Mouse (Mus musculus) cerebellum, adult 2 months (tissue): ENCODE measurements at regions not wholly inside any gene's neighbourhood (a gene's known extent, or its start where the extent isn't known, plus 50 kb on each side); places are given as distances from the start of the nearest gene placed in this dataset.

Experiments used
- CTCF ChIP-seq: fragments of 200-500 bp; IDR thresholded peaks from 2 replicates; pipeline ENCODE4 v1.5.1; 2011; ENCODE audit warnings: low read depth, mild to moderate bottlenecking, control low read depth, low read length, moderate library complexity, borderline replicate concordance; ENCODE audit not compliant: insufficient read depth
- POLR2A ChIP-seq: fragments of 200-500 bp; IDR thresholded peaks from 2 replicates; pipeline ENCODE4 v1.6.1; 2011; ENCODE audit warnings: low read length, control low read depth, borderline replicate concordance; ENCODE audit not compliant: insufficient read depth

DNA sequence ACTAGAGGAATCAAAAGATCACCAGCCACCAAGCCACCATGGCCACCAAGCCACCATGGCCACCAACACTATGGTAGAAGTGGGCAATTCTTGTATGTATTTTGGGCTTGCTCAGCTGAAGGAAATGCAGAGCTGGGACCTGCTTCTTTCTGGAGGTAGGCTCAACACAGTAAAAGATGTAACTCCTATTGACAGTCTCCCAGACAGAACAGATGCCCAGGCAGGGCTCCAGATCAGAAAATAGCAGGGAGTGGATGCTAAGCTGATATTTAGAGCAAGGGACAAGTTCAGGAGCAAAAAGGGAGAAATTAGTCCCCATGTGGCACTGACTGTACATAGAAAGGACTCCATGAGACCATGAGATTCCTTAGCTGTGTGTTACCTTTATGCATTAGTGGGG, 228.2 kb upstream of the Ntm start:
- TF ChIP-seq CTCF (no peak), POLR2A (no peak)
